ENCODE assay signal across 20 mouse cellular contexts in the genomic region with DNA sequence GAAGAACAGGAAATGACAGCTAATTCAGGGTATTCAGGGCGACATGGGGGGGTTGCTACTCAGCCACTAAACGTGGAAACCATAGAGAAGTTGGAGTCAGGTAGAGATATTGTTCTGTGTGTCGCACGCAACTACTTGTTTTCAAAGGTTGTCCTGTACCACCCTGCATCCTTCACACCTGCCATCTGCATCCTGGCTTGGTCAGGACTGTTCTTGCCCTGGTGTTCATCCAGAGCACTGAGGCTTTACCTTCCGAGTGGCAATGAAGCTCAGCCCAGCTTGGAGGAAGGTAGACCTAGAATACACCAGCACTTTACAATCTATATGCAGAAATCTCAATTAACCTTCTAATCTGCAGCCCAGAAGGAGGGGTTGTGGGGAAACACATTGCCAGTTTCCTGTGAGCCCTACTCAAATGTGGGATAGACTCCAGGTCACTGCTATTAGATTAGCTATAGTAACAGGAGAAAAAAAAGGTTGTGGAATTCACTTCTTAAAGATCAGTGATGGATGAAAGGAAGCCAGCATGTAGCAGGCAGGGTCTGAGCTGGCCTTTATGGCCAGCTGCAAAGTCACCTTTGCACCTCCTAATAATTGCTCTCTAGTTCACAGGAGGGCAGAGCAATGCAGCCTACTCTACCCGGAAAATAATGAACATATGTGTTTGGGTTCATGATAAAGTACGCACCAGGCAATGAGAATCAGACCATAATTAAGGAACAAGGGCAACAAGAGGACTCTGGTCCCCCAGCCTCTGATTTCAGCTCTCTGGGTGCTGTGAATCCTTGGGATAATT.
A peak's percentile ranks its signal among the peaks of the same experiment; 100 is the strongest.
DNase-seq lines count a peak whose midpoint lies in the region; ATAC-seq and TF ChIP-seq lines count a peak whose summit lies in the region.
"Had no signal": no experiment of that assay in that cellular context is flagged by ENCODE, and none has a peak within 500 bp of the region (broad histone marks: within the 10 kb centered on the region; RNA-seq: fewer than 3 reads in every experiment).

No protein-coding gene starts in this region.

- no peak overlapping the region for H3K27ac ChIP-seq in kidney, postnatal 0 days
- no peak overlapping the region for H3K27ac ChIP-seq in limb, embryonic 11.5 days (replicated peaks; ENCODE audit: low read depth, low read length)
- H3K27ac ChIP-seq: embryonic facial prominence, embryonic 13.5 days; heart, adult 2 months; hindbrain, embryonic 15.5 days; liver, embryonic 13.5 days; neural tube, embryonic 13.5 days had no signal

- H3K9ac ChIP-seq in kidney, postnatal 0 days (ENCODE audit: low read depth, low read length), result no peak overlapping the region
- no peak overlapping the region for H3K9ac ChIP-seq in limb, embryonic 11.5 days (ENCODE audit: low read length)
- H3K9ac ChIP-seq: embryonic facial prominence, embryonic 13.5 days; hindbrain, embryonic 15.5 days; liver, embryonic 13.5 days; neural tube, embryonic 13.5 days had no signal

- no peak overlapping the region for H3K4me3 ChIP-seq in kidney, postnatal 0 days (replicated peaks; ENCODE audit: low read depth, low read length)
- no peak overlapping the region for H3K4me3 ChIP-seq in limb, embryonic 11.5 days (ENCODE audit: low read depth, low read length)
- H3K4me3 ChIP-seq: embryonic facial prominence, embryonic 13.5 days; heart, adult 2 months; hindbrain, embryonic 15.5 days; liver, embryonic 13.5 days; neural tube, embryonic 13.5 days had no signal

- H3K9me3 ChIP-seq in kidney, postnatal 0 days (replicated peaks; ENCODE audit: low read length), result 0 out of 2 replicates have a peak, but pooled peaks cover 20% of the 10 kb centered on the region
- peaks cover 45% of the 10 kb centered on the region for H3K9me3 ChIP-seq in limb, embryonic 11.5 days (ENCODE audit: control insufficient read depth, low read length)

- no peaks in the 10 kb centered on the region for H3K36me3 ChIP-seq in kidney, postnatal 0 days (ENCODE audit: insufficient read depth, low read length)
- H3K36me3 ChIP-seq in limb, embryonic 11.5 days (ENCODE audit: control insufficient read depth, insufficient read depth, low read length), result no peaks in the 10 kb centered on the region
- H3K36me3 ChIP-seq: embryonic facial prominence, embryonic 13.5 days; hindbrain, embryonic 15.5 days; neural tube, embryonic 13.5 days had no signal

- no peaks in the 10 kb centered on the region for H3K4me1 ChIP-seq in kidney, postnatal 0 days (replicated peaks; ENCODE audit: insufficient read depth, low read length)
- H3K4me1 ChIP-seq in limb, embryonic 11.5 days (ENCODE audit: control insufficient read depth, insufficient read depth, low read length), result peaks cover 2% of the 10 kb centered on the region; the same call in 1 of the 2 replicates
- H3K4me1 ChIP-seq: embryonic facial prominence, embryonic 13.5 days; hindbrain, embryonic 15.5 days; liver, embryonic 13.5 days; neural tube, embryonic 13.5 days had no signal

- no peak for TF ChIP-seq CTCF in kidney, postnatal 0 days (IDR thresholded peaks at IDR 0.05; ENCODE audit: low read depth)

- no peaks in the 10 kb centered on the region for H3K27me3 ChIP-seq in kidney, postnatal 0 days (ENCODE audit: insufficient read depth, low read length)
- H3K27me3 ChIP-seq in limb, embryonic 11.5 days (ENCODE audit: control insufficient read depth, insufficient read depth, low read length), result no peaks in the 10 kb centered on the region
- H3K27me3 ChIP-seq: embryonic facial prominence, embryonic 13.5 days; hindbrain, embryonic 15.5 days; liver, embryonic 13.5 days; neural tube, embryonic 13.5 days; Patski had no signal

- no peak for ATAC-seq in kidney, postnatal 0 days (replicated peaks; ENCODE audit: low FRiP score, low read depth)
- no peak for ATAC-seq in limb, embryonic 11.5 days (ENCODE audit: insufficient number of reproducible peaks, low FRiP score, low TSS enrichment, low read depth)
- ATAC-seq: activated CD4-positive, CD25-positive, alpha-beta regulatory T cell, adult 4 months; Patski had no signal

- no peak overlapping the region for H3K4me2 ChIP-seq in kidney, postnatal 0 days (ENCODE audit: low read length)
- no peak overlapping the region for H3K4me2 ChIP-seq in limb, embryonic 11.5 days (ENCODE audit: low read depth, severe bottlenecking)
- H3K4me2 ChIP-seq: embryonic facial prominence, embryonic 13.5 days; hindbrain, embryonic 15.5 days; liver, embryonic 13.5 days; neural tube, embryonic 13.5 days had no signal

- 79% methylated on average over 7 of the region's 7 CpGs for WGBS in kidney, postnatal 0 days
- WGBS in limb, embryonic 11.5 days, result 72% methylated on average over 7 of the region's 7 CpGs

- DNase-seq in embryo, embryonic 10.5 days (ENCODE audit: low spot score), result peak; percentile 29
- no peak for DNase-seq in embryo, embryonic 11 days
- DNase-seq in kidney, postnatal 0 days (ENCODE audit: low spot score), result peak; percentile 5
- DNase-seq in kidney, postnatal 10 days, result no peak
- DNase-seq in A20 (ENCODE audit: low read depth, low spot score), result peak; percentile 7
- peak; percentile 53 for DNase-seq in limb, embryonic 11.5 days (ENCODE audit: low spot score)
- no peak for DNase-seq in urinary bladder, postnatal 36 days (ENCODE audit: low spot score in 2 of 2)
- no peak for DNase-seq in cerebellum, adult 11-12 months
- DNase-seq: adrenal gland, postnatal 14 days; cerebellum, adult 8-10 months; gastrocnemius, postnatal 10 days; heart, adult 2 months; kidney, adult 8-10 months; left cerebral cortex, postnatal 4 days; liver, embryonic 13.5 days had no signal

Comparison
In these comparisons a context has a peak if more than half of its experiments do, and no peak if none do; other contexts are left out.
1. DNase-seq: peak in embryo, embryonic 10.5 days (single experiment), kidney, postnatal 0 days (single experiment), A20 (single experiment) and limb, embryonic 11.5 days (single experiment); none in embryo, embryonic 11 days (single experiment), kidney, postnatal 10 days (single experiment), urinary bladder, postnatal 36 days (0 of 2) and cerebellum, adult 11-12 months (single experiment).